Mouse (Mus musculus) stomach, embryonic 16.5 days (tissue): Measurements from ENCODE around the gene Tmem41a. TPM values are rescaled to one million over a fixed set of nuclear protein-coding genes. Genes with fewer than 3 reads are reported as not detected.
"Not testable (repeated sequence)": the region's sequence is repeated elsewhere in the genome, so short reads cannot be mapped to it uniquely, and the experiment has no call there.

Experiments
- ATAC-seq: fragments of 200-750 bp; cut with Nextera tagmentation; 2 replicates; pipeline ENCODE4 v1.8.0; 2017; ENCODE audit warnings: moderate number of reproducible peaks, moderate TSS enrichment; ENCODE audit not compliant: insufficient read depth, low FRiP score
- H3K27ac ChIP-seq: fragments of 300-500 bp; sonication (generic); 2 replicates; pipeline ENCODE4 v1.5.1; 2014; ENCODE audit warnings: low read length
- H3K27me3 ChIP-seq: fragments of 300-500 bp; sonication (generic); 2 replicates; pipeline ENCODE4 v1.6.1; 2014; ENCODE audit warnings: low read length, control low read depth, mixed read lengths; ENCODE audit not compliant: control insufficient read depth, insufficient read depth
- H3K36me3 ChIP-seq: fragments of 300-500 bp; sonication (generic); 2 replicates; pipeline ENCODE4 v1.6.1; 2014; ENCODE audit warnings: low read length; ENCODE audit not compliant: control insufficient read depth, insufficient read depth
- H3K4me1 ChIP-seq: fragments of 300-500 bp; sonication (generic); 2 replicates; pipeline ENCODE4 v1.6.1; 2014; ENCODE audit warnings: low read length, control low read depth, mixed read lengths; ENCODE audit not compliant: control insufficient read depth, insufficient read depth
- H3K4me2 ChIP-seq: fragments of 300-500 bp; sonication (generic); 2 replicates; pipeline ENCODE4 v1.6.1; 2014; ENCODE audit warnings: low read depth, low read length, mixed read lengths
- H3K4me3 ChIP-seq: fragments of 300-500 bp; sonication (generic); replicated peaks from 2 replicates; pipeline ENCODE4 v1.5.1; 2014; ENCODE audit warnings: mild to moderate bottlenecking, low read length
- H3K9ac ChIP-seq: fragments of 300-500 bp; sonication (generic); 2 replicates; pipeline ENCODE4 v1.6.1; 2014; ENCODE audit warnings: low read length
- H3K9me3 ChIP-seq: fragments of 300-500 bp; sonication (generic); replicated peaks from 2 replicates; pipeline ENCODE4 v1.6.1; 2016; ENCODE audit warnings: low read length, control low read depth; ENCODE audit not compliant: control insufficient read depth
- WGBS: fragments of 180-500 bp; shearing (Covaris S2); extraction: QIAGEN DNeasy Blood & Tissue Kit; methylation state at CpG from one replicate; pipeline ENCODE4 v1.1.7; 2014; 5-methylcytosine and 5-hydroxymethylcytosine counted together
- polyA plus RNA-seq: library from polyadenylated mRNA; unstranded; fragments of >200 nt; fragmentation: Nextera tagmentation; extraction: Ambion mirVana; gene quantifications from 2 replicates; pipeline ENCODE4 v1.2.1, GENCODE M21; 2015

Tmem41a gene
- polyA plus RNA-seq, 1 experiment from 2014 or later = 35.2 TPM

DNA sequence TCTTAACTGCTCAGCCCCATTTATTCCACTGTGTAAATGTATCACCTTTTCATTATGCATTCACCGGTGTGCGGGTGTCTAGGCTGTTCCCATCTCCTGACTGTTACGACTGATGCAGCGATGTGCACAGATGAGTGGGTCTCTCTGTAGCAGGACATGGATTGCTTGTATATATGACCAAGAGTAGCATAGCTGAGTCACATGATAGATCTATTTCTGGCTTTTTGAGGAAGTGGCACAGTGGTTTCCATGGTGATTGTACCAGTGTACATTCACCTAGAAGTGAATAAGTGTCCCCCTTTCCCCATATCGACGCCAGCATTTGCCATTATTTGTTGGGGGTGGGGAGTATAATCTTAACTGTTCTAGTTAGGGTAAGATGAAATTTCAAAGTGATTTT lies 34.0 kb downstream of the Tmem41a start:
- no peaks in the 10 kb centered on the region for H3K36me3 ChIP-seq
- no peak overlapping the region for H3K27ac ChIP-seq
- H3K4me2 ChIP-seq = no peak overlapping the region
- H3K4me3 ChIP-seq = no peak overlapping the region
- no peak overlapping the region for H3K9ac ChIP-seq
- WGBS = 83% methylated on average over 6 of the region's 6 CpGs
- no peak for ATAC-seq
- no peaks in the 10 kb centered on the region for H3K9me3 ChIP-seq
- no peaks in the 10 kb centered on the region for H3K4me1 ChIP-seq
- no peaks in the 10 kb centered on the region for H3K27me3 ChIP-seq

DNA sequence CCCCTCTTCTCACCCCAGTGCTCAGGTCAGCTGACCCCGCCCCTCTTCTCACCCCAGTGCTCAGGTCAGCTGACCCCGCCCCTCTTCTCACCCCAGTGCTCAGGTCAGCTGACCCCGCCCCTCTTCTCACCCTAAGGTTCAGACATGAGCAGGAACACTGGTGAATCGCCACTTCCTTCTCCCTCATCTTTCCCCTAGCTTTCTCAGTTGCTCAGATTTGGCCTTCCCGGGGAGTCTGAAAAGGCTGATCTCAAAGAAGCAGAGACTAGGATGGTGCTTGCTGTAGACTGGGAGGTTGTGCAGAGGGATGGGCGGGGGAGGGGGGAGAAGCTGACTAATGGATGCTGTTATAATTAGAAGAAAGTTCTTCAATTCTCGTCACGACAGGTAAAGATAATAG lies 38.4 kb downstream of the Tmem41a start:
- ATAC-seq, H3K9me3 ChIP-seq, H3K4me1 ChIP-seq, H3K9ac ChIP-seq, H3K27me3 ChIP-seq, H3K36me3 ChIP-seq, H3K27ac ChIP-seq, H3K4me3 ChIP-seq, H3K4me2 ChIP-seq: not testable (repeated sequence)
- 53% methylated on average over 6 of the region's 8 CpGs for WGBS

DNA sequence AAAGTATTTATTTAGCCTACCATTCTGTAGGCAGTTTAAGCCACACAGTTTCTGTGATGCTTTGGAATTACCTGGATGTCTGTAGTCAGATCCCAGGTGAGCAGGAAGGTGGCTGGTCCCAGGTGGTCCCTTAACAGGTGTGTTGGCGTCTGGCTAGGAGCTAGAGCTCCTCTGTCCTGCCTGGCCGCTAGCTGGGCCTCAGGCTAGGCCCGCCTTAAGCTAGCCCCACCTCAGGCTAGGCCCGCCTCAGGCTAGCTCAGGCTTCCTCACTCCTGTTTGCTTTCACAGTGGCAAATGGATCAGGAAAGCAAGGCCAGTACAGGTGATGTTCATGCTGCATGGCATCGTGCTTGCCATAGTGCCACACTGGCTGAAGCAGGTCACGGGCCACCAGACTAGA lies 40.5 kb downstream of the Tmem41a start:
- Histone ChIP-seq H3K36me3 (no peaks in the 10 kb centered on the region), H3K27ac (no peak overlapping the region), H3K4me3 (no peak overlapping the region), H3K4me2 (no peak overlapping the region), H3K9ac (no peak overlapping the region), H3K27me3 (no peaks in the 10 kb centered on the region), H3K9me3 (no peaks in the 10 kb centered on the region), H3K4me1 (no peaks in the 10 kb centered on the region)
- 89% methylated on average over 6 of the region's 6 CpGs for WGBS
- ATAC-seq = no peak

DNA sequence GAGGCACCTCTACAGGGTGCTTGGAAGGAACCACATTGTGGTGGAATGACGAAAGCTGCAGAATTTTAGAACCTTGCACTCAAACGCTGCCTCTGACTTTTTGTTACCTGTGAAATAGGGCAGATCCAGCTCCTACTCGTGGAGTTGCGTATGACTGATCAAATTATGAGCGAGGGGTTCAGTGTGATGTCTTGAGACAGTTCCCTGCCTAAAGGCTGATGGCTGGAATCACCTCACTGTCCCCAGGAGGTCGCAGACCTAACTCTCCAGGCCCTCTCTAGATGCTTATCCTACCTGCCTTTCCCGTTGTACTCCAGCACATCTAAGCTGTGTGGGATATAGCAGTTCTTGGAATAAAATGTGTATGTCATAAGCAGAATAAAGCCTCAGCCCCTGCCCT lies 41.4 kb downstream of the Tmem41a start:
- ATAC-seq = no peak
- no peak overlapping the region for H3K27ac ChIP-seq
- no peak overlapping the region for H3K4me2 ChIP-seq
- H3K36me3 ChIP-seq = no peaks in the 10 kb centered on the region
- H3K9me3 ChIP-seq = no peaks in the 10 kb centered on the region
- H3K4me1 ChIP-seq = no peaks in the 10 kb centered on the region
- 88% methylated on average over 7 of the region's 7 CpGs for WGBS
- H3K9ac ChIP-seq = no peak overlapping the region
- no peak overlapping the region for H3K4me3 ChIP-seq
- H3K27me3 ChIP-seq = no peaks in the 10 kb centered on the region

DNA sequence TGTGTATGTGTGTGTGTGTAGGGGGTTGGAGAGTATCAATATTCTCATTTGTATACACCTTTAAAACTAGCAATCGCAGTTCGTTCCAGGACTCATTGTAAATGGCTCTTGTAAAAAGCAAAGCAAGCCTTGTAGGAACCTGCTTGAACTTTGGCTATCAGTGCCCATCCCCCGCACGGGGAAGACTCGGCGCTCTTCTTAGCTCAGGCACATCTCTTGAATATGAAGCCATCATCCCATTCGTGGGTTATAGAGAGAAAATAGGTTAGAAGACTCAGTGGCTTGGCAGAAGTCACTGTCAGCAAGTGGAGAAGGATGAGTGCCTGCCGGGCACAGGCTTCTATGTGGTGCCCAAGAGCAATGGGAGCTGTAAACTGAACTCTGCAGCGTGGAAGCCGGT lies 42.7 kb downstream of the Tmem41a start:
- Histone ChIP-seq H3K4me3 (no peak overlapping the region), H3K4me1 (no peaks in the 10 kb centered on the region), H3K27ac (no peak overlapping the region), H3K9me3 (no peaks in the 10 kb centered on the region), H3K9ac (no peak overlapping the region), H3K27me3 (no peaks in the 10 kb centered on the region), H3K4me2 (no peak overlapping the region), H3K36me3 (no peaks in the 10 kb centered on the region)
- 83% methylated on average over 10 of the region's 10 CpGs for WGBS
- no peak for ATAC-seq

DNA sequence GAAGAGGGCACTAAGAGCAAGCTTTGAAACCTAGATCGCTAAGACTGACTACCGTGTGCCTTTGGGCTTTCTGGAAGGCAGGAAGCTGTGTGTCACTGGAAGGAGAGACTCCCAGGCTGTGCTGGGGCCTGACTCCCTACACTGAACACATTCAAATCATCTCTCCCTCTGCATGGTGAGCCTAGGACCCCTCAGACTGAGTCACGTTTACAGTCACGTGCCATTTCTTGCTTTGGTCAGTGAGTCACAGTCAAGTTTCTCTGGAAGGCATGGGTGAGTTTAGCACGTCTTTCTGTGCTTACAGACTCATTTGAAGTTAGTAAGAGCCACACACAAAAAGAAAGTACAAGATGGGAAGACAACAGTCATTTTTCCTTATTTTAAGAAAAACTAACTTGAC lies 46.1 kb downstream of the Tmem41a start:
- H3K4me1 ChIP-seq = no peaks in the 10 kb centered on the region
- WGBS = 75% methylated on average over 5 of the region's 5 CpGs
- H3K9ac ChIP-seq = no peak overlapping the region
- no peak overlapping the region for H3K27ac ChIP-seq
- no peak overlapping the region for H3K4me2 ChIP-seq
- no peak for ATAC-seq
- H3K4me3 ChIP-seq = no peak overlapping the region
- H3K9me3 ChIP-seq = no peaks in the 10 kb centered on the region
- H3K36me3 ChIP-seq = no peaks in the 10 kb centered on the region
- no peaks in the 10 kb centered on the region for H3K27me3 ChIP-seq

DNA sequence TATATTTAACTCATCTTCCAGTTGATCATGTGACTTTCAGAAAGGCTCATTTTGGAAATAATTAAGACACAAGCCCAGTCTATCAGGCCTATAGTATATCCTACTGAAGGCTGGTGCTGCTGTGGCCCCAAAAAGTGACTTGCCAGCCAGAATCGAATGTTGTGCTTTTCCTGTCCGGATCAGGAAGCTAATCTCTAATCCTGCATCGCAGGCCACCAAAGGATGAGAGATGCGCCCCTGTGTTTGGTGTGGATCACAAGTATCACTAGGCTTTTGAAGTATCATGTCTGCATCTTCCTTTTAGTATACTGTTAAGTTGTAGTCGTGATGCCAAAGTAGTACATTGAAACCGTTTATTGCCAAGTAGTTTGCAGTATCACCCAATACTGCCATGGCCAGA lies 53.5 kb downstream of the Tmem41a start:
- Histone ChIP-seq H3K4me1 (no peaks in the 10 kb centered on the region), H3K9ac (no peak overlapping the region), H3K27ac (no peak overlapping the region), H3K27me3 (no peaks in the 10 kb centered on the region), H3K4me3 (no peak overlapping the region), H3K36me3 (no peaks in the 10 kb centered on the region), H3K9me3 (no peaks in the 10 kb centered on the region), H3K4me2 (no peak overlapping the region)
- 91% methylated on average over 6 of the region's 6 CpGs for WGBS
- ATAC-seq = no peak

DNA sequence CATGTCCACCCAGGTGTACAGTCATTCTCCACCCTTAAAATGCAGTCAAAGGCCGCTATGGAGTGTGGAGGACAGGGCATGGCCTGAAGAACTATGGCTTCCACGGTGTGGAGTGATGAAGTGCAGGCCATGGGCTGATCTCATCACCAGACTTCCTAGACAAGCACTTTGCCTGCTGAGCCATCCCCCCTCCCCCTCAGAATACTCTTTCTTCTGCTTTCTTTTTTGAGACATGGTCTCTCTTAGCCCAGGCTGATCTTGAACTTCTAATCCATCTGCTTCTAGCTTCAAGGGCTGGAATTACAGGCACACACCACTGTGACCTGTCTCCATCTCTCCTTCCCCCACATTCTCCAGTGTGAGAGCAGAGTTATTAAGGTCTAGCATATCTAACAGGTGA lies 59.8 kb downstream of the Tmem41a start:
- no peaks in the 10 kb centered on the region for H3K4me1 ChIP-seq
- no peak overlapping the region for H3K4me2 ChIP-seq
- no peak overlapping the region for H3K4me3 ChIP-seq
- no peak overlapping the region for H3K27ac ChIP-seq
- no peaks in the 10 kb centered on the region for H3K27me3 ChIP-seq
- H3K36me3 ChIP-seq = no peaks in the 10 kb centered on the region
- no peak for ATAC-seq
- 76% methylated on average over 2 of the region's 2 CpGs for WGBS
- H3K9me3 ChIP-seq = no peaks in the 10 kb centered on the region
- no peak overlapping the region for H3K9ac ChIP-seq
